Mouse (Mus musculus) fat pad, adult 2 months (tissue): Measurements from ENCODE around the gene Rpl39.

Experiments
- DNase-seq: peaks from one replicate; pipeline ENCODE4 v3.0.0-alpha.2; 2011; ENCODE audit warnings: low read depth, low spot score; ENCODE audit errors: extremely low read depth

The Rpl39 gene

DNA sequence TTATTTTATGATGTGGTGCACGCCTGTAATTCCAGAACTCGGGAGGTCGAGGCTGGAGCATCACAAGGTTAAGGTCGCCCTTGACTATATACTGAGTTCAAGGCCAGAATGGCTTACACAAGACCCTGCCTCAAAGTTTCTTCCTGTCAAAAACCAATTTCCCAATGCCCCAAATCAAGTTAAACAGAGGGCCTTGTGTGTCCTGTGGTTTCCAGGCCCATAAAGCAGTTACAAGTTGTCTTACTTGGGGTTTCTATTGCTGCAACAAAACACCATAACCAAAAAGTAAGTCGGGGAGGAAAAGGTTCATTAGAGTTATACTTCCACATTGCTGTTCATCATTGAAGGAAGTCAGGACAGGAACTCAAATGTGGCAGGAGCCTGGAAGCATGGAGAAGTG, 16.4 kb downstream of the Rpl39 start:
- no peak for DNase-seq

DNA sequence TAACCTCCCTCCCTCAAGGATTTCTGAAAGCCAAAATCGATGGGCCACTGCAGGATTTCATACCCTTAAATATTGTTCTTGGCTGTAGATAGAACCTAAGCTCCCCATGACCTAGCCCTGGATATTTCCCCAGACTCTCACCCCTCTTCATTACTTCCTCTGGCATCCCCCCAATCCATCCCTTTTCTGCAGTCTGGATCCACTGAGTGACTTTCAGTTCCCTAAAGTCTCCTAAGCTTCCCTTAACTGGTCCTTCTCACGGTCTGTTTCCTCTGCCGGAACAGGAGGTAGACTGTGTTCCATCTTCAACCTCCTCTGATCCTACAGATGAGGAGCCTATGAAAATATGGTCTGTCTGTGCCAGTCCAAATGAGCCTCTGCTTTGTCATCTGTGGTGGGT, 17.9 kb downstream of the Rpl39 start:
- DNase-seq = no peak

DNA sequence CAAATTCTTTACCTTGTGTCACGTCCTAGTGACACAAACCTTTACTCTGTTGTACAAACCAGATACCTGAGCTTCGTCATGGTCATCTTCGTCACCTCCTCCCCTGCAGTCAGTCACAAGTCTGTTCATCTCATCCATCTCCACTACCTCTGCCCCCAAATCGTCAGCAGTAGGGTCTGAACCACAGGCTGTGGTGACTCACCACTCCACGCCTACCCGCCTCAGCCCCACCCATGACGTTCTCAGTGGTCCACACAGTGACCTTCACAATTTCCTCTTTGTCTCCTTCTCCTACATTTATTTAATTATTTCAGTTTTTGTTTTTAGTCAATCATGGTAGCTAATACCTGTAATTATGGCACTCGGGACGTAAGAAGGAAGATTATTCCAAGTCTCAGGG, 21.3 kb downstream of the Rpl39 start:
- DNase-seq = no peak

DNA sequence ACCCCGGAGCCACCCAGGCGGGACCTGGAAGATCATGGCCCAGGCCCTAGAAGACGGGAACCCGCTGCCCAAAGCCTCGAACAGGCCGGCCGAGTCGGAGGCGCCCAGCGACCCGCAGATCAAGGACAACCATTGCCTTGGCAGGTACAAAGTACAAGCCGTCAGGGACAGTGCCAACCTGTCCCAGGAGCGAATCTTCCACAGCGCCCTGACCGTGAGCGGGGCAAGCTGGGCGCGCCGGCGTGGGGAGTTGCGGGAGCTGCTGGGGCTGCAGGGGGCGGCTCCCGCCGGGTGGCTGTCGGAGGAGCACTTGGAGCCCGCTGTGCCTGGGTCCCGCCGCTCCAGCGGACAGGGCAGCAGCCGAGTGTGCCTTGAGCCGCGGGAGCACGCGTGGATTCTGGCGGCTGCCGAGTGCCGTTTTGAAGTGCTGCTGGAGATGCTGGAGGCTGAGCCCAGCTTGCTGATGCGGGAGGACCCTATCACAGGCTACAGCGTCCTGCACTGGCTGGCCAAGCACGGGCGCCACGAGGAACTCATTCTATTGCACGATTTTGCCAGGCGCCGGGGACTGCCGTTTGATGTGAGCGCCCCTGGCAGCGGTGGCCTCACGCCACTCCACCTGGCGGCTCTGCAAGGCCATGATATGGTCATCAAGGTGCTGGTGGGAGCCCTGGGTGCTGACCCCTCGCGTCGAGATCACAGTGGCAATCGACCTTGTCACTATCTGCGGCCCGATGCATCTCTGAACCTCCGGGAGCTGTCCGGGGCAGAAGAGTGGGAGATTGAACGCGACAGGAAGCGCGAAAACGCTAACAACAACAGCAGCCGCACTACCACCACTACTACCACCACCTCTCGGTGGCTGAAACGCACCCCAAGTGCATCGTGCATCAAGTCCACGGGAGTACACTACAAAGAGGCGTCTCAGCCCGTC, 36.0 kb downstream of the Rpl39 start:
- DNase-seq = no peak

DNA sequence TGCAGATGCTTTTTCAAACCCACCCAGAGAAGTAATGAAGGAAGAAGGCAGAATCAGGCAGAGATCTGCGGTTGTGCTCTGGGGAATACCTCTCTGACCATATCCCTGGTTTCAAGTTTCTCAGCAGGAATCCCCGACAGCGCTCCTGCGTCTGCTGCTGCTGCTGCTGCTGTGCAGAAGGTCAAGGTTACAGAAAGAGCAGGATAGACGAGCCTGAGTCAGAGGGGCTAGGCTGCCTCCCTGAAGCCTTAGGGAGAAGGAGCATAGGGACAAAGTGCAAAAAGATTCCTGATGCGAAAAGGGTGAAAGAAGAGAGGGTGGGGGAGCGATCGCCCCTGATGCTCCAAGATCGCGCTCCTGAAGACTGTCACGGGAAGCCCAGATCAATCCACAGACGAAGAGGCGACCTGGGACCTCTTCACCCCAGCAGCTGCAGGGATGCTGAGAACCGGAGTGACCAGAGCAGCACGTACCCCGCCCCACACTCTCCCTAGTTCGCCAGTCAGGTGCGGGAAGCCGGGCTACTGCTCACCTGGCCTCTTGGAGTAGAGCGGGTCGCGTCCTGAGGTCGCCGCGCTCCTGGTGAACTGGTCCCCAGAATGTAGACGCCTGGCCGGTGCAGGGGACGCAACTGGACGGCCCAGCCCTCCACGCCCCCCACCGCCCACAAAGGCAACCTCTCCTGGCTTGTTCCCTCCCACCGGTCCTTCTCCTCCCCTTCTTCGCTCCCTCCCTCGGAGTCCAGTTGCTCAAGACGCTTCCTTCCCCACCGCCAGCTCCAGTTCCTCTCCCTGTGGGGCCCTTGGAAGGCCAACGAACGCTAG, 36.9 kb downstream of the Rpl39 start, which contains the start of gene Sowahd:
Gene Sowahd, plus strand, starts transcription at position 780 of the 824 bp plus-strand sequence.
- no peak for DNase-seq

DNA sequence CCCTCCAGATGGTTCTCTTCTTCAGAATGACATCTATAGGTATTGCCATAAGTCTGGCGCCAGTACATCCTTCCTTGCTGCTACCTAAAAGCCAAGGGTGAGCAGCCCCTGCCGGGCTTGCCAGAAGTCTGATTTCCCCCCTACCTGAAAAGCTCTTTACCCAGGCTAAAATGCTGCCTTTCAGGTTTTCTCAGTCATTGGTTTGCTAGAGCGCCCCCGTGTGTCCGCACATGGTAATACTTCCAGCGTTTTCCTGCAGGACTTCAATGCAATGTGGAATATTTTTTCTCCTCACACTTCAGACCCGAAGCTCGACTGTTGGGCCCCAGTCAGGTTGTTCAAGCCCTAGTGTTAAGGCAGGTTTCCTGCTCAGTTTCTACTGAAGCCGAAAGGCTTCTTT, 42.5 kb downstream of the Rpl39 start:
- no peak for DNase-seq
